Mouse (Mus musculus): ENCODE data around the gene Scgb1a1.
"Not testable (repeated sequence)": the region's sequence is repeated elsewhere in the genome, so short reads cannot be mapped to it uniquely, and the experiment has no call there.

Gene Scgb1a1

GRCm38 (mm10) chr19:9108536-9108935, 20.8 kb upstream of the Scgb1a1 start:
- no peaks in the 10 kb centered on the region; the same call in 1 of the 2 replicates for H3K36me3 ChIP-seq (ENCODE audit: control insufficient read depth, insufficient read depth, low read length, poor library complexity, severe bottlenecking)
- no peaks in the 10 kb centered on the region for H3K27me3 ChIP-seq (ENCODE audit: control insufficient read depth, insufficient read depth, low read length, poor library complexity, severe bottlenecking)
- peak; percentile 18 for DNase-seq (ENCODE audit: low read depth, low spot score)

GRCm38 (mm10) chr19:9107379-9107755, 19.6 kb upstream of the Scgb1a1 start:
- Histone ChIP-seq H3K36me3 (ENCODE audit: control insufficient read depth, insufficient read depth, low read length, poor library complexity, severe bottlenecking) (no peaks in the 10 kb centered on the region), H3K27me3 (ENCODE audit: control insufficient read depth, insufficient read depth, low read length, poor library complexity, severe bottlenecking) (no peaks in the 10 kb centered on the region)
- DNase-seq (ENCODE audit: low read depth, low spot score), result no peak

GRCm38 (mm10) chr19:9106751-9107378, 19.1 kb upstream of the Scgb1a1 start:
- H3K36me3 ChIP-seq (ENCODE audit: control insufficient read depth, insufficient read depth, low read length, poor library complexity, severe bottlenecking), result no peaks in the 10 kb centered on the region
- DNase-seq (ENCODE audit: low read depth, low spot score), result no peak
- H3K27me3 ChIP-seq (ENCODE audit: control insufficient read depth, insufficient read depth, low read length, poor library complexity, severe bottlenecking), result no peaks in the 10 kb centered on the region

GRCm38 (mm10) chr19:9106096-9106495, 18.3 kb upstream of the Scgb1a1 start:
- no peak for DNase-seq (ENCODE audit: low read depth, low spot score)

GRCm38 (mm10) chr19:9105101-9105685, 17.4 kb upstream of the Scgb1a1 start:
- no peak for DNase-seq (ENCODE audit: low read depth, low spot score)

More at GRCm38 (mm10) chr19:9106096-9106495, 18.3 kb upstream of the Scgb1a1 start:
- Histone ChIP-seq H3K27me3 (ENCODE audit: control insufficient read depth, insufficient read depth, low read length, poor library complexity, severe bottlenecking) (no peaks in the 10 kb centered on the region), H3K36me3 (ENCODE audit: control insufficient read depth, insufficient read depth, low read length, poor library complexity, severe bottlenecking) (no peaks in the 10 kb centered on the region)

GRCm38 (mm10) chr19:9103986-9104385, 16.2 kb upstream of the Scgb1a1 start:
- DNase-seq (ENCODE audit: low read depth, low spot score), result peak; percentile 59
- no peaks in the 10 kb centered on the region for H3K36me3 ChIP-seq (ENCODE audit: control insufficient read depth, insufficient read depth, low read length, poor library complexity, severe bottlenecking)
- H3K27me3 ChIP-seq (ENCODE audit: control insufficient read depth, insufficient read depth, low read length, poor library complexity, severe bottlenecking), result no peaks in the 10 kb centered on the region

More at GRCm38 (mm10) chr19:9105101-9105685, 17.4 kb upstream of the Scgb1a1 start:
- H3K36me3 ChIP-seq (ENCODE audit: control insufficient read depth, insufficient read depth, low read length, poor library complexity, severe bottlenecking), result no peaks in the 10 kb centered on the region
- no peaks in the 10 kb centered on the region for H3K27me3 ChIP-seq (ENCODE audit: control insufficient read depth, insufficient read depth, low read length, poor library complexity, severe bottlenecking)

DNA sequence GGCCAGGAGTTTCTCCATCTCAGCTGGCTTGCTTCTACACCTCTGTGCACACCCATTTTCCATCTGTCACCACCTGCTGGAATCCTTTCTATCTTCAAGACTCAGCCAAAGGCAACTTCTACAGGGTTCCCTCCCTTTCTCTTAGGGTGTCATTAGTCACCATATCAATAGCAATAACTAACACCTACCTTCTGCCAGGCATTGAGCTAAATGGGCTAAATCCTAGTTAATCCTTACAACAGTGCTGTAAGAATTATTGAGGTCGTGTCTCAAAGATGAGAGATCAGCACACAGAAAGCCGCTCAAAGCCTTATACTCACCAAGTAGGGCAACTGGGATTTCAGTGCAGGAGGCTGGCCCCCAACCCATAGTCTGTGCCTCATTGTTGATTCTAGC, 13.3 kb upstream of the Scgb1a1 start:
- DNase-seq (ENCODE audit: low read depth, low spot score), result no peak
- Histone ChIP-seq H3K27me3 (ENCODE audit: control insufficient read depth, insufficient read depth, low read length, poor library complexity, severe bottlenecking) (no peaks in the 10 kb centered on the region), H3K36me3 (ENCODE audit: control insufficient read depth, insufficient read depth, low read length, poor library complexity, severe bottlenecking) (no peaks in the 10 kb centered on the region)

DNA sequence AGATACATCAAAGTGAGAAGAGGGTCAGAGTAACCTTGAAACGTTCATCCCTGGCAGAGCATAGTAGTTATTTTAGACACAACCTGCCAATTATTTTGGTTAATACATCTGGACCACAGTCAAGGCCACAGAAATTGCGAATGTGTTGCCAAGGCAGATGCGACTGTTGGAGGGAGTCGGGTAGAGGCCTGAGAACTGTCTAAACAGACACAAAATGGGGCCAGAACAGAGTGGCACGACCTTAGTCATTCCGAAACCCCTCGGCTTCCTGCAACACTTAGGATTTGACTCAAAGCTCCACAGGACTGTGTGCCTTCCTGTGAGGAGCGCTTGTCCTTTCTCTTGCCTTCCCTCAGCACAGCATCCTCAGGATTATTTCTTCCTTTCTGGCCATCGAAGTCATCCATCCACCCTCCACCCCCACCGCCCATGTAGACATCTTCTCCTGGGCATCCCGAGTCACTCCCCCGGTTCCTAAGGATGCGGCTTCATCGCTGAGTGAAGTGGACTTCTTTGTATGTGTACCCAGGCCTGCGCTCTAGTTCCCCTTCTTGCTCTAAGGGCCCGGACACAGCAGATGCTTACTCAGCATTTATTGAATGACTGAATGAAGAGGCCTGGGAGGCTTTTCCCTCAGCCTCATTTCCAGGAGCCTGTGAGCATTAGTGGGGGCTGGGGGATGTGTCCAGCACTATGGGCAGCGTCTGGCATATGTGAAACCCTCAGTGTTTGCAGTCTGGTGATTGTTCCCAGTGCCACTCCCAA, 12.7 kb upstream of the Scgb1a1 start:
- no peak for DNase-seq (ENCODE audit: low read depth, low spot score)
- Histone ChIP-seq H3K36me3 (ENCODE audit: control insufficient read depth, insufficient read depth, low read length, poor library complexity, severe bottlenecking) (no peaks in the 10 kb centered on the region), H3K27me3 (ENCODE audit: control insufficient read depth, insufficient read depth, low read length, poor library complexity, severe bottlenecking) (no peaks in the 10 kb centered on the region)

GRCm38 (mm10) chr19:9099751-9100150, 12.0 kb upstream of the Scgb1a1 start:
- H3K36me3 ChIP-seq (ENCODE audit: control insufficient read depth, insufficient read depth, low read length, poor library complexity, severe bottlenecking), result no peaks in the 10 kb centered on the region
- DNase-seq (ENCODE audit: low read depth, low spot score), result no peak

DNA sequence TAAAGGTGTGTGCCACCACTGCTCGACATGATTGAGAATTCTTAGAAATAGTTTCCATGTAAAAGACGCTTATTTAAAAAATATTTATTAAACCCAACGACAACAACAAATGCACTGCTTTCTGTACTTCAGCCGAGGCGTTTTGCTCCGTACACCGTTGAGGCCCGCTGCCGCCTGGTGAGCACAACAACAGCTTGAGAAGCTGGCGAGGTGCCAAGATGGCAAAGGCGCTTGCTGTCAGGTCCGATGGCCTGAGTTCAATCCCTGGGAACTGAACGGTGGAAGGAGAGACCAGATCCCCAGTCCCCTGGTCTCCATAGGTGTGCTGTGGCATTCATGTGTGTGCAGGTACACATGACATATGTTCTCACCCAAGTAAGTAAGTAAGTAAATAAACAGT, 9.7 kb upstream of the Scgb1a1 start:
- Histone ChIP-seq H3K36me3 (ENCODE audit: control insufficient read depth, insufficient read depth, low read length, poor library complexity, severe bottlenecking) (no peaks in the 10 kb centered on the region), H3K27me3 (ENCODE audit: control insufficient read depth, insufficient read depth, low read length, poor library complexity, severe bottlenecking) (no peaks in the 10 kb centered on the region)
- no peak for DNase-seq (ENCODE audit: low read depth, low spot score)

More at GRCm38 (mm10) chr19:9099751-9100150, 12.0 kb upstream of the Scgb1a1 start:
- no peaks in the 10 kb centered on the region for H3K27me3 ChIP-seq (ENCODE audit: control insufficient read depth, insufficient read depth, low read length, poor library complexity, severe bottlenecking)

DNA sequence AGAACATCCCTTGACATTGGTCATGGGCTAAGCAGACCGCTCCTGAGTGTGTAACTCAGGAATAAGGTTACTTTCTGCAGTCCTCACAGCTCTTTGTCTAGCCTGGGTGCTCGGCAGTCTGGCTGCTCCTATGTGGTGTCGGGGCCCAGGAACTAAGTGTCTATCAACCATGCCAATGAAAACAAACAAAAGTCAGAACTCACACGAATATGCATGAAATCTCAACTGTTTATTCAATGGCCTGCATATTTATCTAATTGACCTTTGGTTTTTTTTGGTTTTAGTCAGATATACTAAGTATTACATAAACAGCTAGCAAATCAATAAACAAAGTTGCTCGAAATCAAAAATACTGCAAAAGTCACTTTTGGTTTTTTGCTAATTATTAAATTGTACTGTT, 7.4 kb upstream of the Scgb1a1 start:
- DNase-seq (ENCODE audit: low read depth, low spot score), result no peak
- Histone ChIP-seq H3K36me3 (ENCODE audit: control insufficient read depth, insufficient read depth, low read length, poor library complexity, severe bottlenecking) (no peaks in the 10 kb centered on the region), H3K27me3 (ENCODE audit: control insufficient read depth, insufficient read depth, low read length, poor library complexity, severe bottlenecking) (no peaks in the 10 kb centered on the region)

- no peak for DNase-seq (ENCODE audit: low read depth, low spot score)
- Histone ChIP-seq H3K36me3 (ENCODE audit: control insufficient read depth, insufficient read depth, low read length, poor library complexity, severe bottlenecking) (no peaks in the 10 kb centered on the region), H3K27me3 (ENCODE audit: control insufficient read depth, insufficient read depth, low read length, poor library complexity, severe bottlenecking) (no peaks in the 10 kb centered on the region)
Observed at GRCm38 (mm10) chr19:9090709-9091108, 3.0 kb upstream of the Scgb1a1 start.

GRCm38 (mm10) chr19:9090191-9090590, 2.4 kb upstream of the Scgb1a1 start:
- Histone ChIP-seq H3K27me3 (ENCODE audit: control insufficient read depth, insufficient read depth, low read length, poor library complexity, severe bottlenecking) (no peaks in the 10 kb centered on the region), H3K36me3 (ENCODE audit: control insufficient read depth, insufficient read depth, low read length, poor library complexity, severe bottlenecking) (no peaks in the 10 kb centered on the region)
- DNase-seq (ENCODE audit: low read depth, low spot score), result no peak

GRCm38 (mm10) chr19:9083892-9084291, 3.9 kb downstream of the Scgb1a1 start:
- not testable (repeated sequence) for H3K36me3 ChIP-seq (ENCODE audit: control insufficient read depth, insufficient read depth, low read length, poor library complexity, severe bottlenecking); DNase-seq (ENCODE audit: low read depth, low spot score); H3K27me3 ChIP-seq (ENCODE audit: control insufficient read depth, insufficient read depth, low read length, poor library complexity, severe bottlenecking)

DNA sequence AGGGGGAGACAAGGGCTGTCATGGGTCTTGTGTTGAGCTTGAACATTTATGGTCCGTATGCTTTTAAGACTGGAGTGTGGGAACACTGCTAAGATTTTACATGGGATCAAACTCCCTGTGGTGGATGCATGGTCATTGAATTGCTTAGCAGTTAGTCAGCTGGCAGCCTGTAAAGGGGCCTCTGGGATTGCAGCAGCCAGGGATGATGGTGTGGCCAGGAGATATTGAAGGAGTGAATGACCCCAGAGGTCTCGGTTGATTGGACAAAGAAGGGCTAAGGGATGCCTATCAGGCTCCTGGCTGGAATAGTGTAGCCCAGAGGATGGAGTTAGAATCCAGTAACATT, 4.8 kb downstream of the Scgb1a1 start:
- Histone ChIP-seq H3K36me3 (ENCODE audit: control insufficient read depth, insufficient read depth, low read length, poor library complexity, severe bottlenecking) (no peaks in the 10 kb centered on the region), H3K27me3 (ENCODE audit: control insufficient read depth, insufficient read depth, low read length, poor library complexity, severe bottlenecking) (no peaks in the 10 kb centered on the region)
- no peak for DNase-seq (ENCODE audit: low read depth, low spot score)
